Mouse (Mus musculus) limb, embryonic 14.5 days (tissue): ENCODE measurements at regions not wholly inside any gene's neighbourhood (a gene's known extent, or its start where the extent isn't known, plus 50 kb on each side); places are given as distances from the start of the nearest gene placed in this dataset.

ENCODE experiments used
- ATAC-seq: fragments of 200-750 bp; cut with Nextera tagmentation; 2 replicates; pipeline ENCODE4 v1.8.0; 2017; ENCODE audit warnings: low read depth, moderate number of reproducible peaks, moderate TSS enrichment; ENCODE audit not compliant: low FRiP score
- DNase-seq: peaks from one replicate; pipeline ENCODE4 v3.0.0-alpha.2; 2015; ENCODE audit warnings: low spot score
- H3K27ac ChIP-seq: fragments of 300-500 bp; sonication (generic); replicated peaks from 2 replicates; pipeline ENCODE4 v1.5.1; 2014; ENCODE audit warnings: low read depth, mild to moderate bottlenecking, low read length, moderate library complexity, mixed read lengths
- H3K27me3 ChIP-seq: fragments of 300-500 bp; sonication (generic); 2 replicates; pipeline ENCODE4 v1.6.1; 2014; ENCODE audit warnings: low read length, mixed read lengths; ENCODE audit not compliant: control insufficient read depth, insufficient read depth
- H3K36me3 ChIP-seq: fragments of 300-500 bp; sonication (generic); 2 replicates; pipeline ENCODE4 v1.6.1; 2014; ENCODE audit warnings: mild to moderate bottlenecking, low read length, moderate library complexity, mixed read lengths; ENCODE audit not compliant: control insufficient read depth, insufficient read depth
- H3K4me1 ChIP-seq: fragments of 300-500 bp; sonication (generic); 2 replicates; pipeline ENCODE4 v1.6.1; 2014; ENCODE audit warnings: antibody characterized with exemption, low read length, mixed read lengths; ENCODE audit not compliant: control insufficient read depth, insufficient read depth
- H3K4me2 ChIP-seq: fragments of 300-500 bp; sonication (generic); replicated peaks from 2 replicates; pipeline ENCODE4 v1.6.1; 2014; ENCODE audit warnings: low read depth, mild to moderate bottlenecking, low read length, moderate library complexity; ENCODE audit not compliant: severe bottlenecking
- H3K4me3 ChIP-seq: fragments of 300-500 bp; sonication (generic); replicated peaks from 2 replicates; pipeline ENCODE4 v1.5.1; 2014; ENCODE audit warnings: low read length
- H3K9ac ChIP-seq: fragments of 300-500 bp; sonication (generic); 2 replicates; pipeline ENCODE4 v1.6.1; 2014; ENCODE audit warnings: mild to moderate bottlenecking, low read depth, low read length, moderate library complexity; ENCODE audit not compliant: severe bottlenecking
- H3K9me3 ChIP-seq: fragments of 300-500 bp; sonication (generic); 2 replicates; pipeline ENCODE4 v1.6.1; 2016; ENCODE audit warnings: low read length; ENCODE audit not compliant: control insufficient read depth
- POLR2A ChIP-seq: fragments of 200-500 bp; IDR thresholded peaks from 2 replicates; pipeline ENCODE4 v1.8.0; 2012; ENCODE audit warnings: inconsistent platforms, mild to moderate bottlenecking, moderate library complexity, borderline replicate concordance; ENCODE audit not compliant: insufficient read depth, insufficient read length; ENCODE audit errors: extremely low read depth
- WGBS: fragments of 180-500 bp; shearing (Covaris S2); extraction: QIAGEN DNeasy Blood & Tissue Kit; methylation state at CpG from one replicate; pipeline ENCODE4 v1.1.7; 2014; 5-methylcytosine and 5-hydroxymethylcytosine counted together

GRCm38 (mm10) chr17:79243426-79243825 lies 111.5 kb downstream of the Cdc42ep3 start:
- ATAC-seq, result no peak
- TF ChIP-seq POLR2A, result no peak
- WGBS, result 85% methylated on average over 2 of the region's 2 CpGs

GRCm38 (mm10) chr17:79241489-79241888 lies 113.4 kb downstream of the Cdc42ep3 start:
- TF ChIP-seq POLR2A, result no peak
- H3K27me3 ChIP-seq, result no peaks in the 10 kb centered on the region
- H3K36me3 ChIP-seq, result no peaks in the 10 kb centered on the region
- WGBS, result 86% methylated on average over 3 of the region's 3 CpGs
- no peak for ATAC-seq
- H3K4me3 ChIP-seq, result no peak overlapping the region
- no peaks in the 10 kb centered on the region for H3K4me1 ChIP-seq
- no peak overlapping the region for H3K9ac ChIP-seq
- H3K27ac ChIP-seq, result no peak overlapping the region
- DNase-seq, result no peak
- H3K9me3 ChIP-seq, result 0 out of 2 replicates have a peak, but pooled peaks cover 3% of the 10 kb centered on the region
- no peak overlapping the region for H3K4me2 ChIP-seq

More at GRCm38 (mm10) chr17:79243426-79243825, 111.5 kb downstream of the Cdc42ep3 start:
- Histone ChIP-seq H3K9ac (no peak overlapping the region), H3K4me1 (no peaks in the 10 kb centered on the region), H3K27ac (no peak overlapping the region), H3K9me3 (0 out of 2 replicates have a peak, but pooled peaks cover 3% of the 10 kb centered on the region), H3K4me3 (no peak overlapping the region), H3K27me3 (no peaks in the 10 kb centered on the region), H3K4me2 (no peak overlapping the region), H3K36me3 (no peaks in the 10 kb centered on the region)
- no peak for DNase-seq

GRCm38 (mm10) chr17:79236244-79236781 lies 118.6 kb downstream of the Cdc42ep3 start:
- no peaks in the 10 kb centered on the region for H3K36me3 ChIP-seq
- H3K4me3 ChIP-seq, result no peak overlapping the region
- no peak overlapping the region for H3K27ac ChIP-seq
- 73% methylated on average over 3 of the region's 3 CpGs for WGBS
- no peak for TF ChIP-seq POLR2A
- H3K9ac ChIP-seq, result no peak overlapping the region
- H3K4me1 ChIP-seq, result peaks cover 4% of the 10 kb centered on the region; the same call in 1 of the 2 replicates
- no peaks in the 10 kb centered on the region for H3K27me3 ChIP-seq
- H3K9me3 ChIP-seq, result no peaks in the 10 kb centered on the region
- H3K4me2 ChIP-seq, result no peak overlapping the region
- ATAC-seq (no peak), DNase-seq (no peak)

DNA sequence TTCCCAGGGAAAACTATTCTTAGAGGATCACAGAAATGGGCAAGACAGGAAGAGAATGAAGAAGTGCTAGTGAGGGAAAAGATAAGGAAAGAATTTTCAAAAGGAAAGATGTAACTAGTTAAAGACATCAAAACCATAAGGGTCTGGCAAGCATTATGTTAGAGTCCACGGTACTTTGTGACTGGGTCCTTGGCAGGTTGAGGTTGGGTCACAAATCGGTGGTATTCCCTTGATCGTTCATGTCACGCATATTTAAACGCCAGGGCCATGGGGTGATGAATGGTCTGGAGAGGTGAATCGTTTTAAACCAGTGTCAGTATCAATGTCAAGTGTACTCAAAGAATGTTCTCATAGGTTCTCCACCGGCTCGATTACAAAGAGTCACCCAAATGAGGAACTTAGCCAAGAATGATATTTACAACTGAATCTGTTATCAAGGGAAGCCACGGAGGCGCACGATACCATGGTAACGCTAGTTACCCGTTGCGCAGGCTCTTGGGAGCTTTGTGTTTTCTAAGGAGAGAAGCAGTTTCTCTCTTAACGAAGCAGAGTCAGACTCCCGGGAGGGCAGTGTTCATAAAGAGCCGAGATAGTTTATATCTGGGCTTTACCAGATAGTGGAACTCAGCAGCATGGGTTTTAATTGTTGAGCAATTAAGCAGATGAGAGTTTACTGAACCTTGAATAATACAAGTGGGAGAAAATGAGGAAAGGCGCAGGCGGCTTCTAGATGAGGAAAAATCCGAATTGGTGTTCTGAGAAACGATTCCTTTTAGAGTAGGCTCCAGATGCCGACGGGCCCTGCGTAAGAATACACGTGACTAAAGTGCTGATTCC lies 124.0 kb downstream of the Cdc42ep3 start:
- DNase-seq (no peak), ATAC-seq (no peak)
- peaks cover 4% of the 10 kb centered on the region; the same call in 1 of the 2 replicates for H3K4me1 ChIP-seq
- no peaks in the 10 kb centered on the region for H3K9me3 ChIP-seq
- H3K36me3 ChIP-seq, result no peaks in the 10 kb centered on the region
- H3K4me3 ChIP-seq, result no peak overlapping the region
- H3K4me2 ChIP-seq, result no peak overlapping the region
- H3K27ac ChIP-seq, result no peak overlapping the region
- WGBS, result 69% methylated on average over 25 of the region's 25 CpGs
- no peak overlapping the region for H3K9ac ChIP-seq
- H3K27me3 ChIP-seq, result no peaks in the 10 kb centered on the region
- no peak for TF ChIP-seq POLR2A

GRCm38 (mm10) chr17:79206563-79206962 lies 148.3 kb downstream of the Cdc42ep3 start:
- Histone ChIP-seq H3K4me1 (no peaks in the 10 kb centered on the region; the same call in 1 of the 2 replicates), H3K36me3 (no peaks in the 10 kb centered on the region), H3K4me3 (no peak overlapping the region), H3K9me3 (0 out of 2 replicates have a peak, but pooled peaks cover 2% of the 10 kb centered on the region), H3K9ac (no peak overlapping the region), H3K27me3 (no peaks in the 10 kb centered on the region), H3K4me2 (no peak overlapping the region), H3K27ac (no peak overlapping the region)
- no peak for ATAC-seq
- TF ChIP-seq POLR2A, result no peak
- 96% methylated on average over 1 of the region's 1 CpGs for WGBS
- no peak for DNase-seq
